Mouse (Mus musculus) ES-E14 (cell line): Measurements from ENCODE around the gene Scrn1.

ENCODE experiments used
- CHD2 ChIP-seq: IDR thresholded peaks from 2 replicates; pipeline ENCODE4 v1.6.1; 2014; ENCODE audit warnings: mild to moderate bottlenecking, low read depth, low read length, inconsistent platforms
- HCFC1 ChIP-seq: IDR thresholded peaks from 2 replicates; pipeline ENCODE4 v1.6.1; 2012; ENCODE audit warnings: low read length, inconsistent platforms, borderline replicate concordance; ENCODE audit not compliant: insufficient read depth
- ZC3H11A ChIP-seq: IDR thresholded peaks from 2 replicates; pipeline ENCODE4 v1.6.1; 2012; ENCODE audit warnings: low read depth, mild to moderate bottlenecking, inconsistent platforms, low read length, borderline replicate concordance
- ZNF384 ChIP-seq: IDR thresholded peaks from 2 replicates; pipeline ENCODE4 v1.6.1; 2012; ENCODE audit warnings: low read depth, low read length, inconsistent platforms

DNA sequence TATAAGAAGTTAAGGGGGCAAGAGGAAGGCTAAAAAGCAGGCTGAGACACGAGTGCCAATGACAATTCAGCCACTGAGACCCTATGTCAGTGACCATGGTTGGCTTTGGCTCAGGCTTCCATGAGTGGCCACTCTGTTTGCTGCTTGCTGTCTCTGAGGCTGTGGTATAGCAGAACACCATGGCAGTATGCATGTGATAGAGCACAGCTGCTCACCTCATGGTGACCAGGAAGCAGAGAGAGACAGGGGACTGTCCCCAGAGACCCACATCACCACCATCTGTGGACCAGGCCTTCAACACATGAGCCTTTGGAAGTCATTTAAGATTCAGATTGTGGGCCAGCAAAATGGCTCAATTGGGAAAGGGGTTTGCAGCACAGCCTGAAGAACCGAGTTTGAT lies 22.6 kb downstream of the Scrn1 start:
- TF ChIP-seq HCFC1 (no peak), CHD2 (no peak), ZNF384 (no peak), ZC3H11A (no peak)
